8 mouse cellular contexts compared by ENCODE assay signal in genomic region chr1:150759476-150760079, GRCm38 (mm10).
DNase-seq lines count a peak whose midpoint lies in the region; ATAC-seq and TF ChIP-seq lines count a peak whose summit lies in the region.
"Had no signal": no experiment of that assay in that cellular context is flagged by ENCODE, and none has a peak within 500 bp of the region (broad histone marks: within the 10 kb centered on the region; RNA-seq: fewer than 3 reads in every experiment).

No protein-coding gene starts in this region.

- peaks cover 7% of the 10 kb centered on the region for H3K4me1 ChIP-seq in lung, adult 2 months (ENCODE audit: control insufficient read depth, insufficient read depth, low read length)
- H3K4me1 ChIP-seq in stomach, embryonic 16.5 days (ENCODE audit: control insufficient read depth, insufficient read depth, low read length), result no peaks in the 10 kb centered on the region; the same call in 1 of the 2 replicates

- ATAC-seq in stomach, embryonic 16.5 days (ENCODE audit: insufficient read depth, low FRiP score), result 0 out of 2 replicates have a peak, but pooled peaks have one; percentile 25

- no peaks in the 10 kb centered on the region for H3K27me3 ChIP-seq in stomach, embryonic 16.5 days (ENCODE audit: control insufficient read depth, insufficient read depth, low read length)

- no peaks in the 10 kb centered on the region for H3K36me3 ChIP-seq in stomach, embryonic 16.5 days (ENCODE audit: control insufficient read depth, insufficient read depth, low read length)

- WGBS in lung, adult 2 months, result 10% methylated on average over 2 of the region's 2 CpGs
- 29% methylated on average over 2 of the region's 2 CpGs for WGBS in stomach, embryonic 16.5 days

- no peak overlapping the region for H3K4me2 ChIP-seq in stomach, embryonic 16.5 days (ENCODE audit: low read depth, low read length)

- no peaks in the 10 kb centered on the region for H3K9me3 ChIP-seq in stomach, embryonic 16.5 days (replicated peaks; ENCODE audit: control insufficient read depth, low read length)

- H3K27ac ChIP-seq in stomach, embryonic 16.5 days (ENCODE audit: low read length), result no peak overlapping the region

- no peak for TF ChIP-seq CTCF in lung, adult 2 months (IDR thresholded peaks at IDR 0.05; ENCODE audit: insufficient read depth, low read length)

- TF ChIP-seq POLR2A in lung, adult 2 months (IDR thresholded peaks at IDR 0.05; ENCODE audit: borderline replicate concordance, extremely low read depth, low read depth, low read length), result no peak

- H3K9ac ChIP-seq in stomach, embryonic 16.5 days (ENCODE audit: low read length), result no peak overlapping the region

- no peak overlapping the region for H3K4me3 ChIP-seq in lung, adult 2 months (replicated peaks; ENCODE audit: extremely low read depth, low read depth, low read length)
- H3K4me3 ChIP-seq in stomach, embryonic 16.5 days (replicated peaks; ENCODE audit: low read length), result no peak overlapping the region
- H3K4me3 ChIP-seq: erythroblast, embryonic 14.5 days had no signal

- peak; percentile 11 to 13 for DNase-seq in lung, adult 18-20 months
- no peak for DNase-seq in lung, adult 2 months
- DNase-seq in heart, adult 8-10 months (ENCODE audit: low spot score), result peak; percentile 77
- DNase-seq in kidney, postnatal 14 days, result peak; percentile 52
- no peak for DNase-seq in thymus, postnatal 25 days
- DNase-seq in cerebellum, postnatal 14 days, result no peak

Comparison
In these comparisons a context has a peak if more than half of its experiments do, and no peak if none do; other contexts are left out.
1. DNase-seq: peak in lung, adult 18-20 months (2 of 2), heart, adult 8-10 months (single experiment) and kidney, postnatal 14 days (single experiment); none in lung, adult 2 months (single experiment), thymus, postnatal 25 days (single experiment) and cerebellum, postnatal 14 days (0 of 2).